Mouse (Mus musculus): Measurements from ENCODE around the gene Olig3. TPM values are rescaled to one million over a fixed set of nuclear protein-coding genes. Genes with fewer than 3 reads are reported as not detected.

Gene Olig3
- total RNA-seq, 1 experiment: 0.80 TPM

- Histone ChIP-seq H3K4me1 (ENCODE audit: control insufficient read depth in 2 of 2, insufficient read depth in 2 of 2, low read length in 2 of 2, poor library complexity in 1 of 2) (peaks cover 6 to 7% of the 10 kb centered on the region in 2 experiments; a peak in 2 of 4 replicates), H3K27ac (ENCODE audit: insufficient read depth, low read depth, low read length, poor library complexity, severe bottlenecking) (no peak overlapping the region), H3K9me3 (ENCODE audit: control insufficient read depth, insufficient read depth, low read depth, low read length) (no peaks in the 10 kb centered on the region), H3K36me3 (ENCODE audit: control insufficient read depth, insufficient read depth, low read length, poor library complexity, severe bottlenecking) (no peaks in the 10 kb centered on the region), H3K9ac (ENCODE audit: insufficient read depth, low read depth, low read length, poor library complexity, severe bottlenecking) (no peak overlapping the region), H3K4me3 (ENCODE audit: insufficient read depth in 1 of 2, low read depth in 1 of 2, low read length in 2 of 2, poor library complexity in 1 of 2, severe bottlenecking in 1 of 2) (no peak overlapping the region)
- in situ Hi-C loops (cut with MboI; ENCODE audit: low sequenced_read_pairs in 2 of 2, unreplicated experiment in 2 of 2): no loop called here
- TF ChIP-seq HCFC1 (IDR thresholded peaks at IDR 0.05; ENCODE audit: borderline replicate concordance, insufficient read depth, low read length) (no peak), MAFK (IDR thresholded peaks at IDR 0.05; ENCODE audit: insufficient read depth, low read depth, low read length) (no peak), ZC3H11A (IDR thresholded peaks at IDR 0.05; ENCODE audit: borderline replicate concordance, low read depth, low read length) (no peak), ZNF384 (IDR thresholded peaks at IDR 0.05; ENCODE audit: low read depth, low read length) (no peak), CHD2 (IDR thresholded peaks at IDR 0.05; ENCODE audit: low read depth, low read length) (no peak)
- DNase-seq (ENCODE audit: low read depth, low spot score): no peak
Observed at GRCm38 (mm10) chr10:19404401-19404800, 48.1 kb downstream of the Olig3 start.

DNA sequence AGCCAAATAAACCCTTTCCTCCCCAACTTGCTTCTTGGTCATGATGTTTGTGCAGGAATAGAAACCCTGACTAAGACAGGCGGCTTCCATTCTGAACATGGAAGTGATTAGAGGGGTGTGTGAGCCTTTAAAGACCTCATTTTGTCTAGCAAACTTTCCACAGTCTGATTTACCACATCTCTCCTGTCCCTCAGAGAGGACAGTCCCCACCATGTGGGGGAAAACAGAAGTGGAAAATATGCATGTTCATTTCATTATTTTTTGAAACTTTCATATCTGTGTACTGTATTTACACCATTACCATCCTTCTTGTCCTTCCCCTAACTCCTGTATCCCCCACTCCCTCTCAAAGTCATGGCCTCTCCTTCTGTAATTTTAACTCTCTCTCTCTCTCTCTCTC lies 49.6 kb downstream of the Olig3 start:
- in situ Hi-C loops (cut with MboI; ENCODE audit: low sequenced_read_pairs in 2 of 2, unreplicated experiment in 2 of 2): no loop called here
- no peak for DNase-seq (ENCODE audit: low read depth, low spot score)
- Histone ChIP-seq H3K36me3 (ENCODE audit: control insufficient read depth, insufficient read depth, low read length, poor library complexity, severe bottlenecking) (no peaks in the 10 kb centered on the region), H3K9me3 (ENCODE audit: control insufficient read depth, insufficient read depth, low read depth, low read length) (no peaks in the 10 kb centered on the region), H3K4me3 (ENCODE audit: insufficient read depth in 1 of 2, low read depth in 1 of 2, low read length in 2 of 2, poor library complexity in 1 of 2, severe bottlenecking in 1 of 2) (no peak overlapping the region), H3K4me1 (ENCODE audit: control insufficient read depth in 2 of 2, insufficient read depth in 2 of 2, low read length in 2 of 2, poor library complexity in 1 of 2) (peaks cover 6 to 7% of the 10 kb centered on the region in 2 experiments; a peak in 2 of 4 replicates), H3K9ac (ENCODE audit: insufficient read depth, low read depth, low read length, poor library complexity, severe bottlenecking) (no peak overlapping the region), H3K27ac (ENCODE audit: insufficient read depth, low read depth, low read length, poor library complexity, severe bottlenecking) (no peak overlapping the region)
- TF ChIP-seq ZC3H11A (IDR thresholded peaks at IDR 0.05; ENCODE audit: borderline replicate concordance, low read depth, low read length) (no peak), CHD2 (IDR thresholded peaks at IDR 0.05; ENCODE audit: low read depth, low read length) (no peak)

DNA sequence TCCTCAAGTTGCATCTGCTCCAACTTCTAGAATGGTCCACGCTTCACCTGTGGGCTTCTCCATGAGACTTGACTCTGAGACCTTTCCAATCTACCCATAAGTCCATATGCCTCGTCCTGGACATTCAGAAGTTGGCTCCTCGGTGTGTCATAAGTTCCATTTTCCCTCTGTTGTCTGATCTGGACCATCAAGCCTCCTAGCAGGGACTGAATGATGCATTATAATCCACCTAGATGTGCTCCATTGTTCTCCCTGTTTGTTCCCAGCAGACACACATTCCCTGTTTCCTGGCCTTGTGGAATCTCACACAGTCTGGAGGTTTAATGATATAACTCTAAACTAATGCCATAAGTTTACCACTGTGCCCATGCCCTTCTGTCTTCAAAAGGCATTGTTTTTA lies 50.8 kb downstream of the Olig3 start:
- Histone ChIP-seq H3K9me3 (ENCODE audit: control insufficient read depth, insufficient read depth, low read depth, low read length) (no peaks in the 10 kb centered on the region), H3K4me3 (ENCODE audit: insufficient read depth in 1 of 2, low read depth in 1 of 2, low read length in 2 of 2, poor library complexity in 1 of 2, severe bottlenecking in 1 of 2) (no peak overlapping the region), H3K9ac (ENCODE audit: insufficient read depth, low read depth, low read length, poor library complexity, severe bottlenecking) (no peak overlapping the region), H3K4me1 (ENCODE audit: control insufficient read depth in 2 of 2, insufficient read depth in 2 of 2, low read length in 2 of 2, poor library complexity in 1 of 2) (peaks cover 6 to 7% of the 10 kb centered on the region in 2 experiments; a peak in 2 of 4 replicates), H3K27ac (ENCODE audit: insufficient read depth, low read depth, low read length, poor library complexity, severe bottlenecking) (no peak overlapping the region), H3K36me3 (ENCODE audit: control insufficient read depth, insufficient read depth, low read length, poor library complexity, severe bottlenecking) (no peaks in the 10 kb centered on the region)
- in situ Hi-C loops (cut with MboI; ENCODE audit: low sequenced_read_pairs in 2 of 2, unreplicated experiment in 2 of 2): no loop called here
- no peak for DNase-seq (ENCODE audit: low read depth, low spot score)
- TF ChIP-seq CHD2 (IDR thresholded peaks at IDR 0.05; ENCODE audit: low read depth, low read length): no peak
- no peak for TF ChIP-seq HCFC1 (IDR thresholded peaks at IDR 0.05; ENCODE audit: borderline replicate concordance, insufficient read depth, low read length)
- no peak for TF ChIP-seq MAFK (IDR thresholded peaks at IDR 0.05; ENCODE audit: insufficient read depth, low read depth, low read length)
- no peak for TF ChIP-seq ZC3H11A (IDR thresholded peaks at IDR 0.05; ENCODE audit: borderline replicate concordance, low read depth, low read length)
- no peak for TF ChIP-seq ZNF384 (IDR thresholded peaks at IDR 0.05; ENCODE audit: low read depth, low read length)

Other genes with a start within 250 kb of the Olig3 start
- 8.3 and 12.5 TPM in 2 replicates for gene Ifngr1, start 235.4 kb downstream of the Olig3 start, total RNA-seq (2012; rRNA removed)